Mouse (Mus musculus) ES-E14 (cell line): ENCODE results near the gene Agap1.

ENCODE experiments used
- CHD2 ChIP-seq: IDR thresholded peaks from 2 replicates; pipeline ENCODE4 v1.6.1; 2014; ENCODE audit warnings: mild to moderate bottlenecking, low read depth, low read length, inconsistent platforms
- HCFC1 ChIP-seq: IDR thresholded peaks from 2 replicates; pipeline ENCODE4 v1.6.1; 2012; ENCODE audit warnings: low read length, inconsistent platforms, borderline replicate concordance; ENCODE audit not compliant: insufficient read depth
- ZNF384 ChIP-seq: IDR thresholded peaks from 2 replicates; pipeline ENCODE4 v1.6.1; 2012; ENCODE audit warnings: low read depth, low read length, inconsistent platforms

GRCm38 (mm10) chr1:89524998-89525397, 70.4 kb downstream of the Agap1 start:
- TF ChIP-seq ZNF384 (no peak), HCFC1 (no peak), CHD2 (no peak)
